Mouse (Mus musculus): ENCODE measurements at regions not wholly inside any gene's neighbourhood (a gene's known extent, or its start where the extent isn't known, plus 50 kb on each side); places are given as distances from the start of the nearest gene placed in this dataset.
A peak's percentile ranks its signal among the peaks of the same experiment; 100 is the strongest.
"Not testable (repeated sequence)": the region's sequence is repeated elsewhere in the genome, so short reads cannot be mapped to it uniquely, and the experiment has no call there.

DNA sequence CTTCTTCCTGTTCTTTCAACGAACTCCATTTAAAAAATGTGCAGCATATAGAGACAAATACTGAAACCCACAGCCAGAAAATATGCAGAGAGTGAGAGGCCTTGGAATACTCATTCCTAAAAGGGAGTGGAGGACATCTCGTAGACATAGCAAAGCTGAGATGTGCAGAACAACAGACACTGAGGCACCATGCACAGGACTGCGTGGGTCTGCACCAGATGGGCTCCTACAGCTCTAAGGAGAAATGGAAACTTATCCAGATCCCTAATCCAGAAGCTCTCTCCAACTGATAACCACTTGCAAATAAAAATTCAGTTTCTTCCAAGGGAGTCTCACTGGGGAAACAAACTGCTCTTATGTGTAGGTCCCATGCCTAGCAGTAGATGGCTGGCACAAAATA is 101.6 kb downstream of the Slc25a24 start:
- no peaks in the 10 kb centered on the region for H3K36me3 ChIP-seq
- H3K9me3 ChIP-seq: no peaks in the 10 kb centered on the region
- WGBS: 81% methylated on average over 3 of the region's 3 CpGs
- no peak overlapping the region for H3K4me2 ChIP-seq (replicated peaks)
- no peak overlapping the region for H3K9ac ChIP-seq
- ATAC-seq: no peak
- no peaks in the 10 kb centered on the region for H3K27me3 ChIP-seq (replicated peaks)
- H3K4me3 ChIP-seq (replicated peaks): no peak overlapping the region
- no peak overlapping the region for H3K27ac ChIP-seq
- H3K4me1 ChIP-seq (replicated peaks): no peaks in the 10 kb centered on the region

DNA sequence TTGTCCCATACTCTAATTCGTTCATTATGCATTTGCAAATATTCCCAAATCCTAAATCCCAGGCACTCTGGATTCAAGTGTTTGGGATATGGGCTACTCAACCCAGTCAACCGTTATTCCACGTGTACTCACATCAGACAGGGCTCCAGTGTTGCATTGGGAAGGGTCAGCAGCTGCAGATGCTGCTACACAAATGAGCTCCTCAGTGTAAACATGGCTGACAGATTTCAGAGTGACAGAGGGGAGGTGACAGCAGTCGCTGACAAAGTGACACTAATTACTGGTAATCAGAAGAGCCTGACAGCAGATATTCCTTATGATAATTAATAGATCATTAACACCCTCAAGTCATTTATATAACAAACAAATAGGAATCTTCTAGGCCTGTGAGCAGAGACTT is 106.2 kb upstream of the Vav3 start:
- WGBS: 64% methylated on average over 4 of the region's 4 CpGs
- no peak overlapping the region for H3K4me3 ChIP-seq (replicated peaks)
- no peak for ATAC-seq
- no peak overlapping the region for H3K27ac ChIP-seq
- H3K27me3 ChIP-seq (replicated peaks): no peaks in the 10 kb centered on the region
- H3K36me3 ChIP-seq: no peaks in the 10 kb centered on the region
- no peak overlapping the region for H3K4me2 ChIP-seq (replicated peaks)
- H3K9ac ChIP-seq: no peak overlapping the region
- H3K9me3 ChIP-seq: no peaks in the 10 kb centered on the region
- H3K4me1 ChIP-seq (replicated peaks): no peaks in the 10 kb centered on the region

DNA sequence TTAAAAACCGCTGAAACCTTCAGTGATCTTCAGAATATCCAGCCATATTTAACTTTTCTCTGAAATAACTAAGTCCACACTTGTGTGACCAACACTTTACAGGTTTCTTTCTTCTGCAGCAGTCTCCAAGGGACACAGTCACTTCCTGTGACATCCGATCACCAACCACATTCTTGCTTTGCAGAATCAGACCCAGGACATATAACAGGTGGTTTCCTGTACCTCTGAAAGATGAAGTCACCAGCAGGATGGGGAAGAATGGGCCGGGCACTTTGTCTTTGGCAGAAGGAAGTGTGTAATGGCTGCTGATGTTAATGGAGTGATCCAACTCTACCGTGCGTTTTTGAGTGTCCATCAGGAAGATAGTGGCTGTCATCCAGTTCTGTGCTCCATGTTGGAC is 103.5 kb upstream of the Vav3 start:
- no peaks in the 10 kb centered on the region for H3K27me3 ChIP-seq (replicated peaks)
- no peaks in the 10 kb centered on the region for H3K4me1 ChIP-seq (replicated peaks)
- H3K4me3 ChIP-seq (replicated peaks): no peak overlapping the region
- no peaks in the 10 kb centered on the region for H3K9me3 ChIP-seq
- ATAC-seq: no peak
- H3K36me3 ChIP-seq: no peaks in the 10 kb centered on the region
- H3K27ac ChIP-seq: no peak overlapping the region
- WGBS: 87% methylated on average over 5 of the region's 5 CpGs
- H3K4me2 ChIP-seq (replicated peaks): no peak overlapping the region
- no peak overlapping the region for H3K9ac ChIP-seq

DNA sequence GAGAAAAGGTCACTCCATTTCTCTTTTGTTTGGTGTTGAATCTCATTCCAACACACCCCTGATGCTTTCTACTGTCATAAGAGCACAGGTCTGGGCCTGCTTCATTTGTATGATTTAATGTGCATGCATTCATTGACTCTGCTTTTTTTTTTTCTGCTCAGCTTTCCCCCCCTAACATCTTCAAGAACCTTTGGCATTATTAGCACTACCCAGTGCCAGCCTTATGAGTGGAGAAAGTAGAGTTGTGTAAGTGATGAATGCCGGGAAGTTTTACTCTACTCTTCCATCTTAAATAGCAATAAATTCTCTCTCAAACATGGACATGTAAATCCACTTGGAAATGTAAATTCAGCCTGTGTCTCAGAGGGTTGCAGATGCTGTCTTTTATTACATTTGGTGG is 97.0 kb upstream of the Vav3 start:
- ATAC-seq: no peak
- Histone ChIP-seq H3K4me2 (replicated peaks) (no peak overlapping the region), H3K27ac (no peak overlapping the region), H3K36me3 (no peaks in the 10 kb centered on the region), H3K9me3 (no peaks in the 10 kb centered on the region), H3K27me3 (replicated peaks) (no peaks in the 10 kb centered on the region), H3K4me1 (replicated peaks) (no peaks in the 10 kb centered on the region), H3K4me3 (replicated peaks) (no peak overlapping the region), H3K9ac (no peak overlapping the region)
- WGBS: 72% methylated on average over 1 of the region's 1 CpGs

DNA sequence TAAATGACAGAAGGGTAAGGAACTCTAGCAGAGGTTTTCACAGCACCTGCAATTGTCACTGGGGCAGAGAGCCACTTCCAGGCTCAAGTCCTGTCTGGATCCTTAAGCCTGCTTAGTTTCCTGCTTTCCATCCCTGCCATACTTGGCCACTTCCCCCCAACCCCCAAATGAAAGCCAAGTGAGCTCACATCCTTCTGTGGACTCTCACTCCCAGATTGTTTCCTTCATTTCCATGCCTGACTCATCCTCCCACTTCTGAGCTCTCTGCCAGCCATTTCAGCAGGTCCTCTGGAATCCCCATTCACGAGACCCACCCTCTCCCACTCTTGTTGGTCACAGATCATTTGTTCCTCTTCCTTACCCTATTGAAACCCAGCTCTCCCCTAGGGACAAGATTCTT is 91.7 kb upstream of the Vav3 start:
- no peaks in the 10 kb centered on the region for H3K4me1 ChIP-seq (replicated peaks)
- no peak overlapping the region for H3K4me3 ChIP-seq (replicated peaks)
- no peaks in the 10 kb centered on the region for H3K36me3 ChIP-seq
- WGBS: 39% methylated on average over 1 of the region's 1 CpGs
- no peak for ATAC-seq
- no peak overlapping the region for H3K27ac ChIP-seq
- no peak overlapping the region for H3K4me2 ChIP-seq (replicated peaks)
- H3K9ac ChIP-seq: no peak overlapping the region
- H3K9me3 ChIP-seq: no peaks in the 10 kb centered on the region
- no peaks in the 10 kb centered on the region for H3K27me3 ChIP-seq (replicated peaks)

DNA sequence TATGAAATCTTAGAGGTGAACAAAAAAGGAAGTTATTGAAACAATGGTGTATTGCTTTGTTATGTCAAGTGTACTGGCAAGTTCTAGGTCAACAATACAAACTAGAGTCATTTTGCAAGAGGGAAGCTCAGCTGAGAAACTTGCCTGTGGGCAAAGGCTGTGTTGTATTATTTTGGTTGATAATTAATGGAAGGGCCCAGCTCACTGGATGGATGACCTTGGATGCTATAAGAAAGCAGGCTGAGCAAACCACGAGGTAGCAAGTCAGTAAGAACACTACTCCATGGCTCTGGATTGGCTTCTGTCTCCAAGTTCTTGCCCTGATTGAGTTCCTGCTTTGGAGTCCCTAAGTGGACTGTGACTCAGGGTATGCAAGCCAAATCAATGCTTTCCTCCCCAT is 91.1 kb upstream of the Vav3 start:
- H3K9ac ChIP-seq: no peak overlapping the region
- H3K4me1 ChIP-seq (replicated peaks): no peaks in the 10 kb centered on the region
- H3K36me3 ChIP-seq: no peaks in the 10 kb centered on the region
- no peak overlapping the region for H3K4me3 ChIP-seq (replicated peaks)
- no peak overlapping the region for H3K27ac ChIP-seq
- ATAC-seq: peak; percentile 61
- H3K4me2 ChIP-seq (replicated peaks): no peak overlapping the region
- no peaks in the 10 kb centered on the region for H3K27me3 ChIP-seq (replicated peaks)
- whole genome bisulfite sequencing: 64% methylated on average over 1 of the region's 1 CpGs
- H3K9me3 ChIP-seq: no peaks in the 10 kb centered on the region

DNA sequence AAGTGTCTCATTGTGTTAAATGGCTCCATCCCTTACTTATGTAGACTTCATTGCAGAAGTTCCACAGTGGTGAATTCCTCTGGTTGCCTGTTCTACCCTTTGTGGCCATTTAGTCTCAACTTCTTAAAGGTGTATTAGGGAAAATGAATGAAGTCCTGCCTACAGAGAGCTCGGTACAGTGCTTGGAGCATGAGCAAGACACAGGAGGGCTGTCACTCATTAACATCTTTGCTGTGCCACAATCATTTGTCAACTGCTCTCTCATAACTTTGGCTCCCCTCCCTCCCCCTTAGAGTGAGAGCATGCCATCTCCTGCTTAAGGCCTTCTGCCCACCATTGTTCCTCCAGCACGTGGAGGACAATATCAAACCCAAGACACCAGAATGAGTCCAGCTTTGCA is 90.5 kb upstream of the Vav3 start:
- Histone ChIP-seq H3K36me3 (no peaks in the 10 kb centered on the region), H3K4me1 (replicated peaks) (no peaks in the 10 kb centered on the region), H3K27me3 (replicated peaks) (no peaks in the 10 kb centered on the region), H3K27ac (no peak overlapping the region), H3K9ac (no peak overlapping the region), H3K4me2 (replicated peaks) (no peak overlapping the region), H3K9me3 (no peaks in the 10 kb centered on the region), H3K4me3 (replicated peaks) (no peak overlapping the region)
- ATAC-seq: no peak
- 66% methylated on average over 2 of the region's 2 CpGs for WGBS

DNA sequence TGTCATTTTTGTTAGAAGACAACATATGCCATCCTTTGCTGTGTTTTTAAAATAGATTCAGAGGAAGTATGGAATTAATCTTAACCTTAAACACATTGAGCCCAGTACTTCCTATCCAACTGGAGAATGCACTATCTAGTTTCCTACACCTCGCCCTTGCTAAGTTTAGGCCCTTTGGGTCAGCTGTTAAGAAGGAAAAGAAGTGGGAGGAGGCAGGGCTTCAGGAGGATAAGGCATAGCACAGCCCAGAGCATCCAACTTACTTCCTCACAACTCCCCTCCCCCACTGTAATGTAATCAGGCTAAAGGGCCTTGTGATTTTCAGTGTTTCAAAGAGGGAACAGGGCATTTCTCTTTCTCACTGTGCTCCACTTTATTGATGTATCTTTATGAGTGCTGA is 88.7 kb upstream of the Vav3 start:
- Histone ChIP-seq H3K4me3 (replicated peaks) (no peak overlapping the region), H3K27me3 (replicated peaks) (no peaks in the 10 kb centered on the region), H3K4me2 (replicated peaks) (no peak overlapping the region), H3K9me3 (no peaks in the 10 kb centered on the region), H3K27ac (no peak overlapping the region), H3K4me1 (replicated peaks) (no peaks in the 10 kb centered on the region), H3K36me3 (no peaks in the 10 kb centered on the region), H3K9ac (no peak overlapping the region)
- WGBS: 39% methylated on average over 1 of the region's 1 CpGs
- ATAC-seq: no peak

DNA sequence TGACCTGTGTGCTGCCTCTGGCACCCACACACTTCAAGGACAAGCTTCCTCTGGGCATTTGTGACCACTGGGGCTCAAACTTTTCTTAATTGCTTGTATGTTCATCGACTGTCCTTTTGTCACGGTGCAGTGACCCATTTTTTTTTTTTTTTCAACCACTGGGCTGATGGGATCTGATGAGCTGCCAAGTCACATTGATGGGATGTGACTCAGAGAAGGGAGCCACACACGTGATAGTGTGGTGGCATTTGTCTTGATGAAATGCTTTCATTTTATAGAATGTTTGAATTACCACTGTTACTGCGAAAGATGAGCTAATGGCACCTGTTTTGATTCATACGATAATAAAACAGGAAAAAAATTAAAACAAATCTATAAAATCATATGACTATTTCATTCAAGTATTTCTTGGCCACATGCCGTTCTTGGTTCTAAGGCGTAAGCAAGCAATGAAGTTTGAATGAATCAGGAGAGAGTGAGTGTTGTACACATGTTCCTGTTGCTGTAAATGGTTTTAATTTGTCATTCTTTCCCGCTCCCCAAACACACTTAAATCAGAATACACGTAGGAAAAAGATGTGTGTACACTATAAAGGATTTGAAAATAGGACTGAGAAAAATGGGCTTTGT is 86.3 kb upstream of the Vav3 start:
- Histone ChIP-seq H3K4me2 (replicated peaks) (no peak overlapping the region), H3K9me3 (no peaks in the 10 kb centered on the region), H3K27me3 (replicated peaks) (no peaks in the 10 kb centered on the region), H3K4me3 (replicated peaks) (no peak overlapping the region), H3K36me3 (no peaks in the 10 kb centered on the region), H3K9ac (no peak overlapping the region), H3K27ac (no peak overlapping the region), H3K4me1 (replicated peaks) (no peaks in the 10 kb centered on the region)
- no peak for ATAC-seq
- WGBS: 83% methylated on average over 9 of the region's 9 CpGs

DNA sequence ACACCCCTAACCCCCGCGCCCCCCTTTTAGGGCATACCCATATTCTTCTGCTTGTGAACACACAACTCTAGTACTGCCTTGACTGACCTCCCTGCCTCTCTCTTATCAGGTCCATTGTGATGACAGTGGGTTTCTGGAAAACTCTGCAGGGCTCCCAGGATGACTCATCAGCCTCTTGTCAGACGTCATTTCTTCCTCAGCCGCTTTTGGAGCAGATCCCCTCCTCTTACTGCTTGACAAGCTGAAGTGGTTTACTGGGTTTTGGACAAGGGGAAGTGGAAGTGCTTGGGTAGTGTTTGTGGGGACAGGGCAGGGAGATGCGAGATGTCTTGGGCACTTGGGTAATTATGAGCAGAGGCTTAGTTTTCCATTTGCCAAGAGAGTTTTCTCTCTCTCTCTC is 85.5 kb upstream of the Vav3 start:
- no peak overlapping the region for H3K4me3 ChIP-seq (replicated peaks)
- WGBS: 67% methylated on average over 5 of the region's 5 CpGs
- ATAC-seq: no peak
- no peaks in the 10 kb centered on the region for H3K9me3 ChIP-seq
- H3K36me3 ChIP-seq: no peaks in the 10 kb centered on the region
- H3K9ac ChIP-seq: no peak overlapping the region
- H3K4me1 ChIP-seq (replicated peaks): no peaks in the 10 kb centered on the region
- no peak overlapping the region for H3K27ac ChIP-seq
- H3K4me2 ChIP-seq (replicated peaks): no peak overlapping the region
- H3K27me3 ChIP-seq (replicated peaks): no peaks in the 10 kb centered on the region

DNA sequence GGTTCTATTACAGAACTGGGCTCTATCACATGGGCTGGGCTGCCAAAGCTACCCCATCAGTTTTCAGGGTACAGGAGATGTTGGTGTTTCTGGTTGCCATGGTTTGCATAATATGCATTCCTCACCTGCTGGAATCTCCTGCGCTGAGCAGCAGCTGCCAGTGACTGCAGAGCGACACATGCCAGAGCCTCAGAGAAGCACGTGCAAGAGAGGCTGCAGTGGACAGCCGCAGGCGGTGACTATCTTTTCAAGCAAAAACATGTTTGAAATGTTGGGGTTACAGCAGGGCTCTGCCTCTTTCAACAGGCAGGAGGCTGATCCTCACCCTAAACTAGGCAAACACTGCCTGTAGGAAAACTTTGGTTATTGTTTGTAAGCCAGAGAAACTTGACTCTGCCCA is 83.7 kb upstream of the Vav3 start:
- H3K9ac ChIP-seq: no peak overlapping the region
- no peaks in the 10 kb centered on the region for H3K36me3 ChIP-seq
- no peak for ATAC-seq
- H3K9me3 ChIP-seq: no peaks in the 10 kb centered on the region
- H3K4me1 ChIP-seq (replicated peaks): no peaks in the 10 kb centered on the region
- no peak overlapping the region for H3K4me2 ChIP-seq (replicated peaks)
- no peak overlapping the region for H3K27ac ChIP-seq
- H3K4me3 ChIP-seq (replicated peaks): no peak overlapping the region
- WGBS: 49% methylated on average over 5 of the region's 5 CpGs
- no peaks in the 10 kb centered on the region for H3K27me3 ChIP-seq (replicated peaks)

DNA sequence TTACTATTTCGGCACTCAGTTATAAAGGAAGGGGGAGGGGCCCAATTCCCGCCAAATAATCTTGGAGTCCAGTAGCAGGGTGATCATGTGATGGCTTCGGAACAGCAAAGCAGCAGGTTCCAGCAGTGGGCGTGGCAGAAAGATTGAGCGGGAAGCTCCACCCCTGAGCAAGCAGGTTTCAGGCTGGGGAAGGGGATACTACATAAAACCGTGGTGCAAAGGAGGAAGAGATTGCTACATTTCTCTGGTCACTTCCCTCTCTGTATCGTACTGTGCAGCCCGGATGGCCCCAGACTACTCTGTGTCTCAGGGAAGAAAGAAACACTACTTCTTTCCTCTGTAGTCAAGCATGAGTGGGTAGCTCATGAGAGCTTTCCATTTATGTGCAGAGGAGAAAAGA is 73.5 kb upstream of the Vav3 start:
- H3K9me3 ChIP-seq; H3K4me2 ChIP-seq (replicated peaks); H3K4me3 ChIP-seq (replicated peaks); H3K36me3 ChIP-seq; H3K27me3 ChIP-seq (replicated peaks); H3K27ac ChIP-seq; H3K4me1 ChIP-seq (replicated peaks); H3K9ac ChIP-seq; ATAC-seq: not testable (repeated sequence)
- 71% methylated on average over 8 of the region's 8 CpGs for WGBS

DNA sequence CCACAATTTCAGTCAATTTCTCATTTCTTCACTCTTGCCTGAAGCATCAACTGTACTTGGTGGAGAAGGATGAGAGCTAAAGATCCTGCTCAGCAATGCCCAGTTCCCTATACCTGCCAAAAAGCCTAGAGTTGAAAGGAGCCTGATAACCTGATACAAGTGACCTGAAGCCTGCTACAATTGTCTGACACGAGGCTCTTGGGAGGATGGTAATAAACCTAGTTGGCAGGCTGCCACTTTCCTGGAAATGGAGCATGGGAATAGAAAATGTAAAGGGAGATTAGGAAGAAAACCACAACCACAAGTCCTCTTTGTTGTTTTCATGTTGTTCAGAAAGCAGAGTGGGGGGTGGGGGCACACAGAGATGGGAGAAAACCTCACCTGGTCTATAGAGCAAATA is 69.7 kb upstream of the Vav3 start:
- Histone ChIP-seq H3K27me3 (replicated peaks) (no peaks in the 10 kb centered on the region), H3K27ac (no peak overlapping the region), H3K9ac (no peak overlapping the region), H3K36me3 (no peaks in the 10 kb centered on the region), H3K4me3 (replicated peaks) (no peak overlapping the region), H3K9me3 (no peaks in the 10 kb centered on the region), H3K4me2 (replicated peaks) (no peak overlapping the region), H3K4me1 (replicated peaks) (no peaks in the 10 kb centered on the region)
- ATAC-seq: no peak
- WGBS: 11% methylated on average over 1 of the region's 1 CpGs
